Mouse (Mus musculus): ENCODE data around the gene Arhgdib. TPM values are rescaled to one million over a fixed set of nuclear protein-coding genes. Genes with fewer than 3 reads are reported as not detected.

Gene Arhgdib
- polyA plus RNA-seq, 2 experiments: 84.5 to 122 TPM

GRCm38 (mm10) chr6:136881678-136882077, 60.0 kb downstream of the Arhgdib start:
- ATAC-seq (ENCODE audit: insufficient read depth) (no peak), DNase-seq (ENCODE audit: low read depth in 3 of 3, low spot score in 3 of 3) (no peak)
- no peaks in the 10 kb centered on the region for H3K9me3 ChIP-seq (ENCODE audit: control insufficient read depth, low read length)
- WGBS (ENCODE audit: insufficient replicate concordance): 56% methylated on average over 8 of the region's 8 CpGs
- H3K4me3 ChIP-seq (ENCODE audit: insufficient read depth in 1 of 2, low read depth in 2 of 2, low read length in 2 of 2): no peak overlapping the region
- TF ChIP-seq EP300 (IDR thresholded peaks at IDR 0.05; ENCODE audit: low read depth) (no peak), CTCF (IDR thresholded peaks at IDR 0.05; ENCODE audit: low read depth) (no peak)
- no peaks in the 10 kb centered on the region for H3K36me3 ChIP-seq (replicated peaks; ENCODE audit: control insufficient read depth, insufficient read depth, low read depth)
- no peak overlapping the region for H3K9ac ChIP-seq (replicated peaks)
- no peaks in the 10 kb centered on the region for H3K4me1 ChIP-seq (replicated peaks; ENCODE audit: control insufficient read depth in 2 of 2, insufficient read depth in 2 of 2, low read length in 1 of 2)
- H3K4me2 ChIP-seq (ENCODE audit: low read depth): no peak overlapping the region
- no peaks in the 10 kb centered on the region for H3K27me3 ChIP-seq (ENCODE audit: control insufficient read depth, insufficient read depth, low read length)
- no peak overlapping the region for H3K27ac ChIP-seq

- 67% methylated on average over 9 of the region's 9 CpGs for WGBS (ENCODE audit: insufficient replicate concordance)
- Histone ChIP-seq H3K4me3 (ENCODE audit: insufficient read depth in 1 of 2, low read depth in 2 of 2, low read length in 2 of 2) (no peak within 1 kb of the TSS), H3K27me3 (ENCODE audit: control insufficient read depth, insufficient read depth, low read length) (no peaks in the 10 kb centered on the region), H3K4me1 (replicated peaks; ENCODE audit: control insufficient read depth in 2 of 2, insufficient read depth in 2 of 2, low read length in 1 of 2) (no peaks in the 10 kb centered on the region), H3K4me2 (ENCODE audit: low read depth) (no peak within 1 kb of the TSS), H3K36me3 (replicated peaks; ENCODE audit: control insufficient read depth, insufficient read depth, low read depth) (no peaks in the 10 kb centered on the region), H3K27ac (no peak within 1 kb of the TSS), H3K9me3 (ENCODE audit: control insufficient read depth, low read length) (no peaks in the 10 kb centered on the region), H3K9ac (replicated peaks) (no peak within 1 kb of the TSS)
- ATAC-seq (ENCODE audit: insufficient read depth) (no peak), DNase-seq (ENCODE audit: low read depth in 3 of 3, low spot score in 3 of 3) (no peak)
- TF ChIP-seq CTCF (IDR thresholded peaks at IDR 0.05; ENCODE audit: low read depth) (no peak), EP300 (IDR thresholded peaks at IDR 0.05; ENCODE audit: low read depth) (no peak)
Observed at GRCm38 (mm10) chr6:136875670-136876069, 66.0 kb downstream of the Arhgdib start, which contains the start of gene Mgp. Gene Mgp (minus strand): TSS chr6:136875823.

- no peaks in the 10 kb centered on the region for H3K4me1 ChIP-seq (replicated peaks; ENCODE audit: control insufficient read depth in 2 of 2, insufficient read depth in 2 of 2, low read length in 1 of 2)
- no peak for TF ChIP-seq CTCF (IDR thresholded peaks at IDR 0.05; ENCODE audit: low read depth)
- no peak for TF ChIP-seq EP300 (IDR thresholded peaks at IDR 0.05; ENCODE audit: low read depth)
Observed at GRCm38 (mm10) chr6:136874599-136874998, 67.1 kb downstream of the Arhgdib start.

More at GRCm38 (mm10) chr6:136874599-136874998, 67.1 kb downstream of the Arhgdib start:
- Histone ChIP-seq H3K27ac (no peak overlapping the region), H3K27me3 (ENCODE audit: control insufficient read depth, insufficient read depth, low read length) (no peaks in the 10 kb centered on the region), H3K36me3 (replicated peaks; ENCODE audit: control insufficient read depth, insufficient read depth, low read depth) (no peaks in the 10 kb centered on the region), H3K4me3 (ENCODE audit: insufficient read depth in 1 of 2, low read depth in 2 of 2, low read length in 2 of 2) (no peak overlapping the region), H3K4me2 (ENCODE audit: low read depth) (no peak overlapping the region), H3K9ac (replicated peaks) (no peak overlapping the region), H3K9me3 (ENCODE audit: control insufficient read depth, low read length) (no peaks in the 10 kb centered on the region)
- no peak for ATAC-seq (ENCODE audit: insufficient read depth)
- no peak for DNase-seq (ENCODE audit: low read depth in 3 of 3, low spot score in 3 of 3)
- WGBS (ENCODE audit: insufficient replicate concordance): 51% methylated on average over 8 of the region's 8 CpGs

Other genes starting within 250 kb of the Arhgdib start
- 0.08 and 0.11 TPM in 2 replicates for gene Gucy2c, start 160.1 kb downstream of the Arhgdib start, polyA plus RNA-seq (2012; rRNA removed)
- gene Gucy2c, start 160.1 kb downstream of the Arhgdib start, polyA plus RNA-seq (2014; fragmentation: Nextera tagmentation; extraction: Ambion mirVana): 0.06 and 0.10 TPM in 2 replicates
- gene Hist4h4, start 137.5 kb downstream of the Arhgdib start, polyA plus RNA-seq (2012; rRNA removed): 2.4 and 3.2 TPM in 2 replicates
- gene Hist4h4, start 137.5 kb downstream of the Arhgdib start, polyA plus RNA-seq (2014; fragmentation: Nextera tagmentation; extraction: Ambion mirVana): 1.6 and 1.8 TPM in 2 replicates
- gene H2afj, start 133.7 kb downstream of the Arhgdib start, polyA plus RNA-seq (2012; rRNA removed): 62.4 and 112 TPM in 2 replicates
- gene H2afj, start 133.7 kb downstream of the Arhgdib start, polyA plus RNA-seq (2014; fragmentation: Nextera tagmentation; extraction: Ambion mirVana): 130 and 133 TPM in 2 replicates
- gene BC049715, start 114.3 kb downstream of the Arhgdib start, polyA plus RNA-seq (2012; rRNA removed): 0.13 and 0.73 TPM in 2 replicates
- 0.57 and 0.71 TPM in 2 replicates for gene BC049715, start 114.3 kb downstream of the Arhgdib start, polyA plus RNA-seq (2014; fragmentation: Nextera tagmentation; extraction: Ambion mirVana)
- 27.1 and 37.6 TPM in 2 replicates for gene Wbp11, start 113.7 kb downstream of the Arhgdib start, polyA plus RNA-seq (2012; rRNA removed)
- 51.3 and 59.3 TPM in 2 replicates for gene Wbp11, start 113.7 kb downstream of the Arhgdib start, polyA plus RNA-seq (2014; fragmentation: Nextera tagmentation; extraction: Ambion mirVana)
- 0.11 and 0.18 TPM in 2 replicates for gene Smco3, start 106.4 kb downstream of the Arhgdib start, polyA plus RNA-seq (2012; rRNA removed)
- 0.15 TPM in 1 of 2 replicates, not detected in the other for gene Smco3, start 106.4 kb downstream of the Arhgdib start, polyA plus RNA-seq (2014; fragmentation: Nextera tagmentation; extraction: Ambion mirVana)
- gene Art4, start 84.2 kb downstream of the Arhgdib start, polyA plus RNA-seq (2012; rRNA removed): 17.8 and 23.3 TPM in 2 replicates
- 20.3 and 22.6 TPM in 2 replicates for gene Art4, start 84.2 kb downstream of the Arhgdib start, polyA plus RNA-seq (2014; fragmentation: Nextera tagmentation; extraction: Ambion mirVana)
- gene Mgp, start 66.1 kb downstream of the Arhgdib start, polyA plus RNA-seq (2012; rRNA removed): 0.88 and 1.6 TPM in 2 replicates
- gene Mgp, start 66.1 kb downstream of the Arhgdib start, polyA plus RNA-seq (2014; fragmentation: Nextera tagmentation; extraction: Ambion mirVana): 0.96 and 1.2 TPM in 2 replicates
- gene Erp27, start 19.7 kb downstream of the Arhgdib start, polyA plus RNA-seq (2012; rRNA removed): 0.06 and 0.08 TPM in 2 replicates
- 0.09 TPM in 1 of 2 replicates, not detected in the other for gene Erp27, start 19.7 kb downstream of the Arhgdib start, polyA plus RNA-seq (2014; fragmentation: Nextera tagmentation; extraction: Ambion mirVana)
- 0.01 TPM in 1 of 2 replicates, not detected in the other for gene Pde6h, start 18.1 kb downstream of the Arhgdib start, polyA plus RNA-seq (2012; rRNA removed)
- gene Pde6h, start 18.1 kb downstream of the Arhgdib start, polyA plus RNA-seq (2014; fragmentation: Nextera tagmentation; extraction: Ambion mirVana): not detected in 2 replicates
- 1.0 and 1.2 TPM in 2 replicates for gene Rerg, start 228.6 kb upstream of the Arhgdib start, polyA plus RNA-seq (2012; rRNA removed)
- 1.9 and 2.3 TPM in 2 replicates for gene Rerg, start 228.6 kb upstream of the Arhgdib start, polyA plus RNA-seq (2014; fragmentation: Nextera tagmentation; extraction: Ambion mirVana)